Mouse (Mus musculus): ENCODE measurements at regions not wholly inside any gene's neighbourhood (a gene's known extent, or its start where the extent isn't known, plus 50 kb on each side); places are given as distances from the start of the nearest gene placed in this dataset.

DNA sequence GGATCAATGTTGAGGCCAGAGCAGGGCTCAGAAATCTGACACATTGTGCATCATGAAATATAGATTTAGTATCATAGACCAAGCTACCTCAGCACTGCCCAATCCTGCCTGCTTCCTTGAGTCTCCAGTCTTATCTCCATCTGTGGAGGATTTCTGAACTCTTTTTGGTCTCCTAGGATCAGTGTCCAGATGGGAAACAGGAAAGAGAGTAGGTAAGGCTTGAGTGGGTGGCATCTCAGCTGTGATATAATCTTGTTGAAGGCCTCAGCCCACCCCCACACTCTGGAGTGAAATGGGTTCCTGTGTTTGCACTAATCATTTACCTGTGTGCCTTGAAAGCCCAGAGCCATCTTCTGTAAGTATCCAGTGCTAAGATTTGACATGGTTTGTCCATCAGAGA is 74.3 kb upstream of the Aff3 start:
- no peak for TF ChIP-seq CTCF (IDR thresholded peaks at IDR 0.05)
- Histone ChIP-seq H3K27ac (no peak overlapping the region), H3K4me3 (no peak overlapping the region)
- DNase-seq: no peak
- intact Hi-C loops (cut with DNase I): no loop called here

DNA sequence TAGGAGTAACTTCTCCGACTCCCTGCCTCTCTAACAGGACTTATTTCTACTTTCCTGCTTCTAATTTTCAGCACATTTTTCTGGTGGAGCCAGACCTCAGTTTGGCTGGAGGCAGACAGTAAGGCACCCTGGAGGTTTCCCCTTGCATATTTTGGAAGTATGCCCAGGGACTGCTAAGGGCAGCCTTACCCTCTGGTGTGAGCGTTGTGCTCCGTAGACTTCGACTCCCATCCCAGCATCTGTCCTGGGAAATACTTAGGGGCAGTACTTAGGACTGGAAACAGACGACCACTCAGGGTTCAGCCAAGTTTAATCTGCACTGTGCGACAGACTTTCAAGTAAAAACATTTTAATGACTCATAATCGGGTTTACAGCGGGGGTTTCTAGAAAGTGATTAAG is 71.0 kb upstream of the Aff3 start:
- intact Hi-C loops (cut with DNase I): no loop called here
- TF ChIP-seq CTCF (IDR thresholded peaks at IDR 0.05): no peak
- no peak overlapping the region for H3K27ac ChIP-seq
- DNase-seq: no peak
- no peak overlapping the region for H3K4me3 ChIP-seq

DNA sequence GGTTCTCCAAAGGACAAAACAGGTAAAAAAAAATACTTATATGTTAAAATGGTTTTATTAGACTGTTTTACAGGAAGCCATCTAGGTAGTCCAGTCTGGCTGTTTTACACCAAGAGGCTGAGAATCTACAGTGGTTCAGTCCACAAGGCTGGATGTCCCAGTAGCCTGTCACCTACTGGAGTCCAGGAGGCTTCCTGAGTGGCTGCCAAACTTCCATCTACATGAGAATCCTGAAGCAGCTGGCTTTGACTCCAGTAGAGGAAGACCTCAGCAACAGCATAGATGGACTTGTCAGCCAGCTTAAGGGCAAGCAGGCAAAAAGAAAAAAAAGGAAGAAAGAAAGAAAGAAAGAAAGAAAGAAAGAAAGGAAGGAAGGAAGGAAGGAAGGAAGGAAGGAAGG is 68.4 kb upstream of the Aff3 start:
- no peak for DNase-seq
- no peak for TF ChIP-seq CTCF (IDR thresholded peaks at IDR 0.05)
- no peak overlapping the region for H3K27ac ChIP-seq
- intact Hi-C loops (cut with DNase I): no loop called here
- no peak overlapping the region for H3K4me3 ChIP-seq

DNA sequence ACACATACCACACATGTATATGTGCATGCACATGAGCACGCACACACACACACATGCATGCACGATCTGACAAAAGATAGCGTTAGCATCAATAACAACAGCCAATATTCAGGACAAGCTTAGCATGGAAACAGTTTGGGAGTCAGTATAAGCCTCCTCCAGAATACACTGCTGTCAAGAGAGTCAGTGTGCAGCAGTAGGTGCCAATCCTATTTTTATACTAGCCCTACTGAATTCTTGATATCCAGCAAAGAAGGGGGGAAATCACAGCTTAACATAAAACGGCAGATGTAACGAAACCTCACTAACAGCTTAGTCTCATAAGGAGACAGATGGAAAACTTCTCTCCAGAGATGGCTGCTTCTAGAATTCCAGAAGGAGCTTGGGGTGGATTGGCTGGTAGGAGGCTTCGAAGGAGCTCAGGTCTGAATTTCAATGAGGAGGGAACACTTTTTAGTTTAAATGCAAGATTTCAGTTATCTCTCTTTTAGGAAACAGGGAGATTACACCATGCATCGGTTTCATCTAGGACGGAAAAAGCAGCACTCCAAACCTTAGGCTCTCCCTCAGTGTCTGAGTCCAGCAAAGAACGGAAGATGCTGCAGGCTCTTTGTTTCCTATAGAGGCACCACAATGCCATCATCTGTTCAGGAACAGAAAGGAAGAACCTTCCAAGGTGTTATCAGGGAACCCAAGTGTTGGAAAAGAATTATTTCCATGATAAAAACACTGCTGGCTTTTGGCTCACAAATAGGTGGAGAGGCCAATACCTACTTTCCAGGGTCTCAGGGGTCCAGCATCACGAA is 65.4 kb upstream of the Aff3 start:
- no peak overlapping the region for H3K27ac ChIP-seq
- TF ChIP-seq CTCF (IDR thresholded peaks at IDR 0.05): no peak
- H3K4me3 ChIP-seq: no peak overlapping the region
- DNase-seq: no peak
- intact Hi-C loops (cut with DNase I): no loop called here

DNA sequence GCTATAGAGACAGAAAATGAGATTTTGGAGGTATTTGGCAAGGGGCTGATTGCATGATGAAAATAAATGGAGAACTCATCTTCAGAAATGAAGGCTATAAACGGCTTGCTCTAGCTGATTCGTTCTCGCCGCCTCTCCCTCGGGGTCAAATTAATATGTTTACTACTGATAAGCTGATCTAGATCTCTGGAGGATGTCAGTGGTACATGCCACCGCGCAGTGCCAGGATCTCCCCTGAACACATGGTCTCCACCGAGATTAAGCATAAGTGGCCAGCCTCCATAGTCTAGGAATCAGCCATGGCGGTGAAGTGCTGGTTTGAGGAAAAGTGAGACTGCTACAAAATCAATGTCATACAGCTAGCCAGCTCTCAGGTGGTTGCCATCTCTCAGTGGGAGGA is 61.0 kb upstream of the Aff3 start:
- intact Hi-C loops (cut with DNase I): no loop called here
- Histone ChIP-seq H3K4me3 (no peak overlapping the region), H3K27ac (no peak overlapping the region)
- TF ChIP-seq CTCF (IDR thresholded peaks at IDR 0.05): no peak
- no peak for DNase-seq

DNA sequence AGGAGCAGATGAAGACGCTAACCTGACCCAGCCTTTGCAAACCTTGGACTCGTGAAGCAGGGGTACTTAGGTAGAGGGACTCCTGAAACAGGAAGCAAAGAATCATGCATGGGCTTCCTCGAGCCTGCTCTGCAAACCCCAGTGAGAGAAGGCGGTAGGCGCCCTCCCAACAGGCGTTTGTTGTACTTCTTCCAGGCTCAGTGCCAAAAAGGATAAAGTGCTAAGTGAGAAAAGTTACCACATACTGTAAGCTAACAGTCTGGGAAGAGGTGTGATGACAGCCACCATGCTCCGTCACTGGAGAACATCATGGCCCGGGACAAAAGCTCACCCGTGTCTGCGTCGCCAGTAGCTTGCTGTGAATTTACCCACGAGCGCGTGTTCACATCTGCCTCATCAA is 59.9 kb upstream of the Aff3 start:
- intact Hi-C loops (cut with DNase I): no loop called here
- H3K4me3 ChIP-seq: no peak overlapping the region
- H3K27ac ChIP-seq: no peak overlapping the region
- no peak for DNase-seq
- no peak for TF ChIP-seq CTCF (IDR thresholded peaks at IDR 0.05)

DNA sequence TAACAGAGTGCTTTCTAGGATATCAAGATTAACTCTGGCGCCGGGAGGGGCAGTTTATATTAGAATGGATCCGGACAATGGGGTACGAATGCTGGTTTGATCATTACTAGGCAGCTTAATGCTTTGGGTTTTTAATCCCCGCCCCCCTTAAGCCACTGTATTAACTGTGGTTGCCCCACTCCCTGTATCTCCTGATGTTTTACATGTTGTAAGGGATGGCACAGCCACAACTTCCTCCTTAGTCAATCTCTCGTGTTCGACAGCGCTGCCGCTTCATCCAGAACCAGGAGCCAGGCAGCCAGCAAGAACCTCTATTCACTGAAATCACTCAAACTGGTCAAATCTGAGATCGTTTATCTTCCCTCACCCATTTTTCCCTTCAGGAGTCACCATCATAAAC is 57.4 kb upstream of the Aff3 start:
- Histone ChIP-seq H3K27ac (no peak overlapping the region), H3K4me3 (no peak overlapping the region)
- DNase-seq: no peak
- TF ChIP-seq CTCF (IDR thresholded peaks at IDR 0.05): no peak
- intact Hi-C loops (cut with DNase I): no loop called here

DNA sequence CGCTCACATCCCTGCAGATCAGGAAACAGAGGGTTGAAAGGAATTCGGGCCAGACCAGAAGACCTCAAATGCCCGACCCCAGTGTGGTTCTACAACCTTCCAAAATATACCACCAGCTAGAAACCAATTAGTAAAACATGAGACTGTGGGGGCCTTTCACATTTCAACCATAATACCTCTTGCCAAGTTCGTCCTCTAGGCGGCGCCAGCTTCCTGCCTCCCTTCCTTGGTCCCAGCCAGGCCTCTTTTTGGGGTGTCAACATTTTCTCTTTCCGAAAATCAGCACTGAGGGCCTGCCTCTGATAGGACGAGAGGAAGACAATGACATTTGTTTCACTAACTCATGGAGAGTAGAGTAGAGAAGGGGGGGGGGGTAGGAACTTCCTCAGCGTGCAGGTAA is 55.5 kb upstream of the Aff3 start:
- peak; percentile 35; the same call in 1 of the 2 replicates for TF ChIP-seq CTCF (IDR thresholded peaks at IDR 0.05)
- intact Hi-C loops (cut with DNase I): no loop called here
- Histone ChIP-seq H3K4me3 (no peak overlapping the region), H3K27ac (no peak overlapping the region)
- no peak for DNase-seq

DNA sequence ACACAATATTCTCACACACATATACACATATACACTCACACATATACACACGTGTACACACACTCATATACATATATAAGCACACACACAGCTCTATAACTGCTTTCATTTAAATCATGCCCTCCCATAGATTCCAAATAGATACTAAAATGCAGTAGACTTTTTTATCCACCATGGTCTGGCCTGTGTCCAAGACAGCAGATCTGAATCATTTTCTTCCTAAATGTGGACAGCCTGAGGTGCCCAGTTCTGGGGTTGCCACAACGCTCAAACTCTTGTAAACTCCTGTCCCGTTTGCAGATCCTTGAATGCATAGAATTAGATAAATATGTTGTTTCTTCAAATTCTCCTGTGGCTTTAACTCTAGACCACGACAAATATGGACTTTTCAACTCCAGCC is 50.9 kb upstream of the Aff3 start:
- no peak for TF ChIP-seq CTCF (IDR thresholded peaks at IDR 0.05)
- no peak overlapping the region for H3K27ac ChIP-seq
- no peak overlapping the region for H3K4me3 ChIP-seq
- intact Hi-C loops (cut with DNase I): no loop called here
- no peak for DNase-seq

Measured in gastrocnemius, adult 2 months (tissue).